Mouse (Mus musculus) Patski (cell line): ENCODE results near the gene Jade3. TPM values are rescaled to one million over a fixed set of nuclear protein-coding genes. Genes with fewer than 3 reads are reported as not detected.
A peak's percentile ranks its signal among the peaks of the same experiment; 100 is the strongest.
"Not testable (repeated sequence)": the region's sequence is repeated elsewhere in the genome, so short reads cannot be mapped to it uniquely, and the experiment has no call there.

Experiments used
- ATAC-seq: fragments of 100-300 bp; one replicate; pipeline ENCODE4 v1.8.0; 2021
- CTCF ChIA-PET: fragments of 350-600 bp; sonication (Branson Sonifier 250); formaldehyde crosslinking; loops from one replicate; lab custom pipeline; 2022; ENCODE audit warnings: inconsistent platforms; lab: Charles Lee
- POLR2A ChIA-PET: fragments of 350-600 bp; sonication (Branson Sonifier 250); formaldehyde crosslinking; loops from one replicate; lab custom pipeline; 2022; ENCODE audit warnings: antibody characterized with exemption, inconsistent platforms; lab: Charles Lee
- DNase-seq: peaks from one replicate; pipeline ENCODE4 v3.0.0-alpha.2; 2011; ENCODE audit warnings: low read depth, low spot score
- H3K27me3 ChIP-seq: fragments of 371-371 bp; one replicate; pipeline ENCODE4 v1.5.1; 2021
- CTCF ChIP-seq: fragments of 100-300 bp; IDR thresholded peaks from one replicate; pipeline ENCODE4 v1.5.1; 2021
- in situ Hi-C: fragments of 300-500 bp; cut with MboI; formaldehyde crosslinking; loops from 3 replicates; pipeline ENCODE4 v1.11.1; 2018; ENCODE audit warnings: low pct_unique_long_range_greater_than_20kb, mixed read lengths
- polyA plus RNA-seq: library from polyadenylated mRNA; unstranded; gene quantifications from one replicate; pipeline ENCODE4 v1.2.3, GENCODE M21; 2021

Jade3 gene
- 4.6 TPM for polyA plus RNA-seq

GRCm38 (mm10) chrX:20425140-20425838 is at the start of gene Jade3:
Gene Jade3, plus strand, starts transcription at chrX:20425688.
- TF ChIP-seq CTCF, result no peak
- CTCF ChIA-PET, result interaction anchor here (0.6 to 1.2 kb wide), 2 partner anchors 11 to 133 kb away, joined by 3 read pairs; no protein-coding TSS in a partner anchor
- DNase-seq (no peak), ATAC-seq (peak; percentile 91)
- H3K27me3 ChIP-seq, result peaks cover 4% of the 10 kb centered on the region
- in situ Hi-C loops, result no loop called here
- POLR2A ChIA-PET, result interaction anchor here (1.0 to 1.8 kb wide), 2 partner anchors 12 to 536 kb away, joined by 3 to 4 read pairs; no protein-coding TSS in a partner anchor

- ChIA-PET CTCF (no interaction called here), POLR2A (no interaction called here)
- peaks cover 41% of the 10 kb centered on the region for H3K27me3 ChIP-seq
- DNase-seq (no peak), ATAC-seq (no peak)
- in situ Hi-C loops, result no loop called here
- no peak for TF ChIP-seq CTCF
Observed at GRCm38 (mm10) chrX:20379347-20380014, 46.0 kb upstream of the Jade3 start.

DNA sequence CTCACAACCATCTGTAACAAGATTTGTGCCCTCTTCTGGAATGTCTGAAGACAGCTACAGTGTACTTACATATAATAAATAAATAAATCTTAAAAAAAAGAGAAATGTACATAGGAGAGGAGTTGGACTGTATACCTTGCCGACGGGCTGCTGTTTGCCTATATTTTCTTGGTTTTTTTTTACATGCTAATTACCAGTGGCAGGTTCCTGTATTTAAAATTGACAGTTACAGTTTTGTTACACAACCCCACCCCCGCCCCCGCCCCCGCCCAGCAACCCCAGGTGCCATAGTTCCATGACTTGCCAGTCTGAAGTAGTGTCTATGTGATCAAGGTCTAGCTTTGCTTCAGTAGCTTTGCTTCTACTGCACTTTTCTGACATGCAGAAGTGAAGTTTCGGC is 43.2 kb upstream of the Jade3 start:
- peaks cover 44% of the 10 kb centered on the region for H3K27me3 ChIP-seq
- ChIA-PET CTCF (no interaction called here), POLR2A (no interaction called here)
- no peak for DNase-seq
- no peak for ATAC-seq
- in situ Hi-C loops, result no loop called here
- no peak for TF ChIP-seq CTCF

GRCm38 (mm10) chrX:20387006-20387405 is 38.5 kb upstream of the Jade3 start:
- CTCF ChIA-PET, result no interaction called here
- peaks cover 23% of the 10 kb centered on the region for H3K27me3 ChIP-seq
- TF ChIP-seq CTCF, result no peak
- ATAC-seq (no peak), DNase-seq (no peak)
- in situ Hi-C loops, result no loop called here
- POLR2A ChIA-PET, result no interaction called here

DNA sequence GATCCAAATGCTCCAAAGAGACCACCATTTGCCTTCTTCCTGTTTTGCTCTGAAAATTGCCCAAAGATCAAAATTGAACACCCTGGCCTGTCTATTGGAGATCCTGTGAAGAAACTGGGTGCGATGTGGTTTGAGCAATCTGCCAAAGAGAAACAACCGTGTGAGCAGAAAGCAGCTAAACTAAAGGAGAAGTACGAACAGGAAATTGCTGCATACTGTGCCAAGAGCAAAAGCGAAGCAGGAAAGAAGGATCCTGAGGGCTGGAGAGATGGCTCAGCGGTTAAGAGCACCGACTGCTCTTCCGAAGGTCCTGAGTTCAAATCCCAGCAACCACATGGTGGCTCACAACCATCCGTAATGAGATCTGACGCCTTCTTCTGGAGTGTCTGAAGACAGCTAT is 33.5 kb upstream of the Jade3 start:
- peaks cover 25% of the 10 kb centered on the region for H3K27me3 ChIP-seq
- DNase-seq, ATAC-seq, CTCF ChIA-PET, in situ Hi-C loops, POLR2A ChIA-PET: not testable (repeated sequence)

- in situ Hi-C loops, result no loop called here
- POLR2A ChIA-PET, result no interaction called here
Observed at GRCm38 (mm10) chrX:20392942-20393341, 32.5 kb upstream of the Jade3 start.

GRCm38 (mm10) chrX:20404068-20404467 is 21.4 kb upstream of the Jade3 start:
- ATAC-seq (no peak), DNase-seq (no peak)
- H3K27me3 ChIP-seq, result peaks cover 22% of the 10 kb centered on the region
- CTCF ChIA-PET, result no interaction called here
- in situ Hi-C loops, result no loop called here
- peak; percentile 24 for TF ChIP-seq CTCF
- POLR2A ChIA-PET, result interaction anchor here (0.6 kb wide), 1 partner anchor 102 kb away, joined by 4 read pairs; no protein-coding TSS in a partner anchor

More at GRCm38 (mm10) chrX:20392942-20393341, 32.5 kb upstream of the Jade3 start:
- TF ChIP-seq CTCF, result no peak
- peaks cover 29% of the 10 kb centered on the region for H3K27me3 ChIP-seq
- no peak for DNase-seq
- ATAC-seq, result no peak
- CTCF ChIA-PET, result no interaction called here

GRCm38 (mm10) chrX:20406909-20407308 is 18.6 kb upstream of the Jade3 start:
- ATAC-seq (no peak), DNase-seq (no peak)
- no peak for TF ChIP-seq CTCF
- in situ Hi-C loops, result no loop called here
- ChIA-PET POLR2A (no interaction called here), CTCF (no interaction called here)
- peaks cover 20% of the 10 kb centered on the region for H3K27me3 ChIP-seq

DNA sequence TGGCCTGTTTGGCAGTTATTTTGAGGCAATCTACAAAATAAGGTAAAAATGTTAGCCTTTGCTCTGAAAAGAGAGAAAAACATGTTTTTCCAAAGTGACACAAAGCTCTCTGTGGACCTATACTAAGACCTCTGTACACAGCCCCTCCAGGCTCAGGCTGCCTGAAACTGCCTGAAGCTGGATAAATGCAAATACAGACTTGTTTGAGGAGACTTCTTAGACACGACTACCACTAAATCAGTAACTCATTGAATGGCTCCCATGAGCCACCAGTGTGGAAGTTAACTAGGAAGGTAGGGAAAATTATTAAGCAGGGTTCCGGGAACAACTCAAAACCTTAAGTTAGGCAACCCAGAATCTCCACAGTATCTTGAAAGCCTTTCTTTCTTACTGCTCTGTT is 17.8 kb upstream of the Jade3 start:
- DNase-seq (no peak), ATAC-seq (no peak)
- in situ Hi-C loops, result no loop called here

GRCm38 (mm10) chrX:20411382-20411781 is 14.1 kb upstream of the Jade3 start:
- CTCF ChIA-PET, result no interaction called here
- DNase-seq (no peak), ATAC-seq (no peak)
- in situ Hi-C loops, result no loop called here
- TF ChIP-seq CTCF, result no peak
- peaks cover 24% of the 10 kb centered on the region for H3K27me3 ChIP-seq
- POLR2A ChIA-PET, result no interaction called here

More for the DNA sequence above, 17.8 kb upstream of the Jade3 start:
- TF ChIP-seq CTCF, result no peak
- POLR2A ChIA-PET, result no interaction called here
- CTCF ChIA-PET, result no interaction called here
- peaks cover 20% of the 10 kb centered on the region for H3K27me3 ChIP-seq

GRCm38 (mm10) chrX:20412221-20412620 is 13.3 kb upstream of the Jade3 start:
- ATAC-seq (no peak), DNase-seq (no peak)
- ChIA-PET CTCF (no interaction called here), POLR2A (no interaction called here)
- no peak for TF ChIP-seq CTCF
- in situ Hi-C loops, result no loop called here
- peaks cover 25% of the 10 kb centered on the region for H3K27me3 ChIP-seq
